Mouse (Mus musculus): ENCODE measurements around the gene Kpna3.

DNA sequence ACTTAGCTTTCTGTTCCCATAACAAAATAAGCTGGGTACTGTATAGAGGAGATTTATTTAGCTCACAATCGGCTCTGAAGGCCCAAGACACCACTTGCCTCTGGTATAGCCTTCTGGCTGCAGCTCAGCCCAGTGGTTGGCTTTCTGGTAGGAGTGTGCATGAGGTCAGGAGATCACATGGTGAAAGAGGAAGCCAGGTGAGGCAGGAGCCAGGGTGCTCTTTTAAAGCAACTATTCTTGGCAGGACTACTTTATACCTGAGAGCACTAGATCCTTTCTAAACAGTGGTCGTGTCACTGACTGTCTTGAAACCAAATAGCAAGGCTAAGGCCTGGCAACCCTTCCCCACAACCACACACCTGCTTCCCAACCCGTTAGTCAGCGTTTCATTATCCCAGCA, 89.8 kb downstream of the Kpna3 start:
- TF ChIP-seq POLR2A (IDR thresholded peaks at IDR 0.05; ENCODE audit: low read depth, low read length) (no peak), CTCF (IDR thresholded peaks at IDR 0.05; ENCODE audit: extremely low read depth, insufficient read depth, insufficient read length, insufficient replicate concordance) (no peak)

Data from spleen, adult 2 months (tissue).